Mouse (Mus musculus) CD4-positive, CD25-positive, alpha-beta regulatory T cell (primary cell): ENCODE data around the gene Pdxp. TPM values are rescaled to one million over a fixed set of nuclear protein-coding genes. Genes with fewer than 3 reads are reported as not detected.

Experiments used
- polyA plus RNA-seq: library from polyadenylated mRNA; unstranded; fragments of 100-300 nt; shearing (Covaris generic); gene quantifications from one replicate; pipeline ENCODE4 v1.2.1, GENCODE M21; 2017

Pdxp gene
- 28.4 TPM for polyA plus RNA-seq

GRCm38 (mm10) chr15:78913632-78914090 lies at the start of gene Pdxp:
Gene Pdxp (plus strand): TSS chr15:78913919.

GRCm38 (mm10) chr15:78876991-78877809 lies 36.5 kb upstream of the Pdxp start, which contains the start of gene Gga1:
Gene Gga1 (plus strand): TSS chr15:78877190.

GRCm38 (mm10) chr15:78899409-78899739 lies 14.3 kb upstream of the Pdxp start, which contains the start of gene Gm49510:
Gene Gm49510 (plus strand): TSS chr15:78899667.

GRCm38 (mm10) chr15:78899740-78900584 lies 13.8 kb upstream of the Pdxp start, which contains the start of gene Sh3bp1:
Gene Sh3bp1 (plus strand): TSS chr15:78899768.

GRCm38 (mm10) chr15:78926021-78926919 lies 12.6 kb downstream of the Pdxp start, which contains the start of gene Lgals1:
Gene Lgals1 (plus strand): TSS chr15:78926725.

GRCm38 (mm10) chr15:78934784-78935320 lies 21.1 kb downstream of the Pdxp start, which contains the start of gene Nol12:
Gene Nol12 (plus strand): TSS chr15:78934933.

GRCm38 (mm10) chr15:78947657-78948056 lies 33.9 kb downstream of the Pdxp start, which contains the start of gene Triobp:
Gene Triobp (plus strand): TSS chr15:78947724.

Other genes starting within 250 kb of the Pdxp start
- 0.04 TPM for gene Elfn2, start 195.1 kb upstream of the Pdxp start, polyA plus RNA-seq
- gene Mfng, start 140.4 kb upstream of the Pdxp start, polyA plus RNA-seq = 156 TPM
- gene Card10, start 110.9 kb upstream of the Pdxp start, polyA plus RNA-seq = 0.12 TPM
- not detected for gene Cdc42ep1, start 71.3 kb upstream of the Pdxp start, polyA plus RNA-seq
- gene Lgals2, start 58.4 kb upstream of the Pdxp start, polyA plus RNA-seq = not detected
- 74.6 TPM for gene Gga1, start 36.7 kb upstream of the Pdxp start, polyA plus RNA-seq
- 0.39 TPM for gene Gm49510, start 14.3 kb upstream of the Pdxp start, polyA plus RNA-seq
- gene Sh3bp1, start 14.2 kb upstream of the Pdxp start, polyA plus RNA-seq = 238 TPM
- 284 TPM for gene Lgals1, start 12.8 kb downstream of the Pdxp start, polyA plus RNA-seq
- gene Nol12, start 21.0 kb downstream of the Pdxp start, polyA plus RNA-seq = 48.6 TPM
- gene Triobp, start 33.8 kb downstream of the Pdxp start, polyA plus RNA-seq = 92.1 TPM
- gene H1f0, start 114.5 kb downstream of the Pdxp start, polyA plus RNA-seq = 83.9 TPM
- 1.2 TPM for gene Galr3, start 128.0 kb downstream of the Pdxp start, polyA plus RNA-seq
- gene Ankrd54, start 149.0 kb downstream of the Pdxp start, polyA plus RNA-seq = 59.7 TPM
- 155 TPM for gene Eif3l, start 161.3 kb downstream of the Pdxp start, polyA plus RNA-seq
- gene Micall1, start 195.0 kb downstream of the Pdxp start, polyA plus RNA-seq = 45.8 TPM
- 141 TPM for gene Polr2f, start 227.1 kb downstream of the Pdxp start, polyA plus RNA-seq
- 1.8 TPM for gene 1700088E04Rik, start 227.3 kb downstream of the Pdxp start, polyA plus RNA-seq